Mouse (Mus musculus) spleen, adult 12 weeks (tissue): ENCODE results near the gene Alppl2.
A peak's percentile ranks its signal among the peaks of the same experiment; 100 is the strongest.

Source experiments
- DNase-seq: peaks from one replicate; pipeline ENCODE4 v3.0.0; 2022; ENCODE audit warnings: low spot score

Alppl2 gene

DNA sequence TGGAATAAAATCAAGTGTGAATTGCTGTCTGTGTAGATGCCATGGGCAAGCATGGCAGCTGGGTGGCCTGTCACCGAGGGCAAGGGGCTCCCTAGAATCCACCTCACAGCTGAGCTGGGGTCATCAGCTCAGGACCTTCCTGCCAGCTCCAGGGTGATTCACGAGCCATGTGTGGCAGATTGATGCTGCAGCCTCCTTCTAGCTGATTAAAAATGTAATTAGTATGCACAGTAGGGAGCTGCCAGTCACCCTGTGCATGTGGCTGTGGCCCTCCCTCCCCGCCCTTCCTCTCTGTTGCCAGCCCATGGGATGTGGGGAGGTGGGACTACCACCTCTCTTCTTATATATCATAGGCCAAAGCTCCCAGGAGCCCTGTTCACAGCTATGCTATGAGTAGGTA, 39.7 kb downstream of the Alppl2 start:
- DNase-seq = no peak

DNA sequence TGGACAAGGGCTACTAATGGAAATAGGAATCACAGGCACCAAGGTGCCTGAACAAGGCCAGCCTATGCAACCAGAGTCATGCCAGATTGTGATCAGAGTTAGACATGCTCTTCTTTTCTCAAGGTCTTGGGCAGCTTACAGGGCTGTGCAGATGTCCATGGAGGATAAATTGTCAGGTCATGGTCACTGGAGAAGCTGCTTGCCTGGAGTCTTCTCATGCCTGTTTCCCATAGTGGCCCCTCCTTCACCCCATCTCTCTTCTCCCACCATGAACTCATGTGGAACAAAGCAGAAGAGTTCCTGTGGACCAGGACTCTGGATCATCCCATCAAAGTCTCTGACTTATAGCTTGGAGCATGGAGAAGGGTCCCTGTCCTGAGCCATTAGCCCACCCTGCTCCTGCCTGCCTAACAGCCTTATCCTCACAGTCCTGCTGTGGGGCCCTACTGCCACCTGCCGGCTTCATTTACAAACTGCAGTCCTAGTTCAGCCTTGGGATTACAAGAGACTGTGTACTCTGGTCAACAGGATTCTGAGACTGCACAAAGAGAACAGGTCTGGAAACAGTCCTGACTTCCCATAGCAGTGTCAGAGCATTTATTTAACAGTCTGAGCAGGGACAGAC, 47.8 kb downstream of the Alppl2 start:
- DNase-seq = peak; percentile 30

DNA sequence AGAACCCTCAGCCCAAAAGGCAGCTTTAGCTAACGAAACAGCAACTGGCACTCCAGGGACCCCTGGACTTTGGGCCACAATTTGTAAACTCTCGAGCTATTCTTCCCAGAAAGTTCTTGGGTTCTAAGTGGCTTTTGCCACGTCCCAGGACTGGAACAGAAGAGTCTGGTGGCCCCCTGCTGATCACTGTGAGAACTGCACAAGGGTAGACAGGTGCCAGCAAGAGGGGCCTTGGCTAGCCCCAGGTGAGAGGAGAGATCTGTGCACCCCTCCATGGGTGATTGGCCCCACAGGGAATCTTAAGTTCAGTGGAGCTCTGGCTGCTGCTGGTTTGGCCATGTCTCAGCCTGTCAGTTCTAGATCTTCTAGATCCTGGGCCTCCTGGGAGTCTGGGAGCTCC, 48.6 kb downstream of the Alppl2 start:
- DNase-seq = peak; percentile 34

DNA sequence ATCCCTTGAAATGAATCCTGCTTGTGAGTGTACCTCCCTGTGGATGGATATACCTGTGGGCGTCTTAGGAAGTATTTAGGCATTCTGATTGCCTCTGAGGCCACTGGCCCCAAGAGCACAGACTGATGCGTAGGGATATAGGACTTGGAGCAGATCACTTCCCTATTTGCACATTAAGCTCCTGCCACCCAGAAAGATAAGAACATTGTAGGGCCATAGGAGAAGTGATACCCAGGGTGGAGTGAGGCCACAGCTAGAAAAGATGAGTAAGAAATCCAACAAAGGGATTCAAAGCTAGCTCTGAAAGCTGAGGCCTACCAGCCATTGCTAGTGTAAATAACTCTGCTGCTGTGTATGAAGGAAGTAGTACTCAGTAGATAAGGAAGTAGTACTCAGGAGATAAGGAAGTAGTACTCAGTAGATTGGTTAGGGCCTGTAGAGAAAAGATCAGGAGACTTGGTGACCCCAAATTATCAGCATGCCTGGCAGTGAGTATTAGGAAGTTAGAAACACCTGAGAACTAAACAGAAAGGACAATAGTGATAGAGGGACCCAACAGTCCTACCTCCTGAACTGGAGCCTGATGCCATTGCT, 51.2 kb downstream of the Alppl2 start:
- no peak for DNase-seq
